Mouse (Mus musculus) cerebellum, adult 2 months (tissue): ENCODE measurements around the gene Wdr27. TPM values are rescaled to one million over a fixed set of nuclear protein-coding genes. Genes with fewer than 3 reads are reported as not detected.
"Not testable (repeated sequence)": the region's sequence is repeated elsewhere in the genome, so short reads cannot be mapped to it uniquely, and the experiment has no call there.

Experiments
- DNase-seq, 2 experiments: peaks; one replicate each; pipeline ENCODE4 v3.0.0; 2021
- H3K27ac ChIP-seq: fragments of 200-500 bp; 2 replicates; pipeline ENCODE4 v1.5.1; 2012; ENCODE audit warnings: low read length, control low read depth, inconsistent platforms; ENCODE audit not compliant: insufficient read depth
- H3K27me3 ChIP-seq: fragments of 200-500 bp; 2 replicates; pipeline ENCODE4 v1.6.1; 2012; ENCODE audit warnings: inconsistent platforms, mild to moderate bottlenecking, low read length, moderate library complexity; ENCODE audit not compliant: control insufficient read depth, insufficient read depth
- H3K4me1 ChIP-seq: fragments of 200-500 bp; 2 replicates; pipeline ENCODE4 v1.6.1; 2011; ENCODE audit warnings: low read length; ENCODE audit not compliant: control insufficient read depth, insufficient read depth
- H3K4me3 ChIP-seq: fragments of 200-500 bp; replicated peaks from 2 replicates; pipeline ENCODE3; 2011; ENCODE audit warnings: mild to moderate bottlenecking, low read depth, low read length, control low read depth; ENCODE audit not compliant: insufficient read depth
- CTCF ChIP-seq: fragments of 200-500 bp; IDR thresholded peaks from 2 replicates; pipeline ENCODE4 v1.5.1; 2011; ENCODE audit warnings: low read depth, mild to moderate bottlenecking, control low read depth, low read length, moderate library complexity, borderline replicate concordance; ENCODE audit not compliant: insufficient read depth
- POLR2A ChIP-seq: fragments of 200-500 bp; IDR thresholded peaks from 2 replicates; pipeline ENCODE4 v1.6.1; 2011; ENCODE audit warnings: low read length, control low read depth, borderline replicate concordance; ENCODE audit not compliant: insufficient read depth
- WGBS: fragments of 180-500 bp; shearing (Covaris S2); methylation state at CpG from one replicate; pipeline ENCODE4 v1.1.7; 2018; 5-methylcytosine and 5-hydroxymethylcytosine counted together
- polyA plus RNA-seq: library from polyadenylated mRNA; depleted of rRNA; stranded (reverse); fragments of >200 nt; gene quantifications from 2 replicates; pipeline ENCODE4 v1.2.3, GENCODE M21; 2012

The Wdr27 gene
- polyA plus RNA-seq, 1 experiment, result 4.0 TPM

DNA sequence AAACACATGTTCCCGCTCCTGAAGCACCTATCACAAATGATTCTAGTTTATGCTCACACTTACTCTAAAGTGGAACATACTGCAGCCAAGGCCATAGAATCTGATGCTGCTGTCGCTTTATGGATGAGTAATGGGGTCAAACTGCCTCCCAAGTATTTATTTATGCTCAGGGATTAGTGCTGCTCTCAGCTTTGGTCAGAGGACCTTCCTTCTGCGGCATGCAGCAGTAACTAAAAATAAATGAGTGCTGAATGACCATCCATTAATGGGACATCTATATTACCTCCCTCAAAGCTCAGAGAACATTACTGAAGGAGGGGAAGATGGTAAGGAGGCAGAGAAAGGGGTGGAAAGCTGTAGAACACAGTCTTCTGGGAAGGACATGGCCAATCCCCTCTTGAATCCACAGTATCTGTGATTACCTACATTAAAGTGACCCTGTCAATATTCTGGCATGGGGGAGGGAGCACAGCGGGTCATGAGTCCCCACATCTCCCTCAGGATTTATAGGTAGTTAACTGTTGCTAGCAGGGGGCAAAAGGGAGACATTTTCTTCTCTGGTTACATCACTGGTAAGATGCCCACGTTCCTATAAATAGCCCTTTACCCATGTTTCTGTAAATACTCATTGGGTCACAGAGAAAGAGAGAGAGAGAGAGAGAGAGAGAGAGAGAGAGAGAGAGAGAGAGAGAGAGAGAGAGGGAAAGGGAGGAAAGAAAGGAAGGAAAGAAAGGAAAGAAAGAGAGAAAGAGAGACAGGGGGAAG lies 6.9 kb downstream of the Wdr27 start:
- DNase-seq, result no peak
- Histone ChIP-seq H3K4me3 (no peak overlapping the region), H3K4me1 (no peaks in the 10 kb centered on the region), H3K27ac (no peak overlapping the region), H3K27me3 (no peaks in the 10 kb centered on the region)
- TF ChIP-seq CTCF (no peak), POLR2A (no peak)
- 70% methylated on average over 5 of the region's 5 CpGs for WGBS

DNA sequence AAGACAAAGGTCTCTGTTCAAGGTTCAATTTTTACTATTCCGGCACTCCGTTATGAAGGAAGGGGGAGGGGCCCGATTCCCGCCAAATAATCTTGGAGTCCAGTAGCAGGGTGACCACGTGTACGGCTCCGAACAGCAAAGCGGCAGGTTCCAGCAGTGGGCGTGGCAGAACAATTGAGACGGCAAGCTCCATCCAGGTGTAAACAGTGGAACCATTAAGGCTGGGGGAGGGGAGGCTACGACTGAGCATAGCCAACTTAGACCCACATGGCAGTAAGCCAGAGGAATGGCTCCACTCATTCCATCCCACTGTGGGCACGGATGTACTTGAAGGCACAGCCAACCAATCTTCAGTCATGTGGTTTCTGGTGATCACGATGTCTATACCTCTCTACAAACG lies 7.7 kb downstream of the Wdr27 start:
- DNase-seq, H3K4me1 ChIP-seq, H3K27ac ChIP-seq, H3K4me3 ChIP-seq, H3K27me3 ChIP-seq: not testable (repeated sequence)
- 80% methylated on average over 14 of the region's 14 CpGs for WGBS

DNA sequence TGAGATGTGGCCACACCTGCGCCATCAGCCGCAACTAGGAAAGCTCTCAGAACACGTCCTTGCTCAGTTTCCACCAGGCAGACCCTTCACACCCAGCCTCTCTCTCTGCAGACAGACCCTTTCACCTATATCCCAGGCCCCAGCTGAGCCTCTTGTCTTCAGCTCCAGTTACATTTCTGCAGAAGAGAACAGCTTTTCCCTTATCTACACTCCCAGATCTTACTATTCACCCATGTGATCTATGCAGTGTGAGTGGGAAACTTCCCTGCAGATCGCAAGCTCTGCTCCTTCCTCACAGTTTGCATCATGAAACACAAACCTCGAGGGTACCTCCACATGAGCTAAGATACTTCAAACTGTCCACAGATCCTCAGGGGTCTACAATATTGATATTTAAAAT lies 11.5 kb downstream of the Wdr27 start:
- TF ChIP-seq POLR2A, result no peak
- TF ChIP-seq CTCF, result no peak
- WGBS, result 85% methylated on average over 5 of the region's 5 CpGs

DNA sequence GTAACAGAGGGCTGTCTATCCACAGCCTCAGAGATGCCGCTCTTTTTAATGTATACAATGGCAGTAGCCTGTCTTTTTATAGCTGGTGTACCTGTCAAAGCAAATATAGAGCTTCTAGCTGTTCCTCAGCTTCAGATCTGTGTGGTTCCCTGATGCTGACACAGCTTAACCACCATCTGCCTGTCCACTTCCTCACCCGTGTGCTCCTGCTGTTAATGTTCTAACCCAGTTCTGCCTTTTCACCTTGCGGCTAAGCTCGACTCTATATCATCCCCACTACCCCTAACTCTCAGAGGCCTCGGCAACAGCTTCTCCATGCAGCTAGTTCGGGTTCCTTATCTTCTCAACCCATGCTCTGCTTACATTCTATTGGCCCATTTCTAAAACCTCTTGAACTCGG lies 12.3 kb downstream of the Wdr27 start:
- 86% methylated on average over 7 of the region's 7 CpGs for WGBS
- Histone ChIP-seq H3K27me3 (no peaks in the 10 kb centered on the region), H3K27ac (no peak overlapping the region), H3K4me1 (no peaks in the 10 kb centered on the region), H3K4me3 (no peak overlapping the region)
- no peak for DNase-seq
- TF ChIP-seq CTCF (no peak), POLR2A (no peak)

More for the DNA sequence above, 11.5 kb downstream of the Wdr27 start:
- Histone ChIP-seq H3K4me1 (no peaks in the 10 kb centered on the region), H3K27ac (no peak overlapping the region), H3K27me3 (no peaks in the 10 kb centered on the region), H3K4me3 (no peak overlapping the region)
- no peak for DNase-seq

DNA sequence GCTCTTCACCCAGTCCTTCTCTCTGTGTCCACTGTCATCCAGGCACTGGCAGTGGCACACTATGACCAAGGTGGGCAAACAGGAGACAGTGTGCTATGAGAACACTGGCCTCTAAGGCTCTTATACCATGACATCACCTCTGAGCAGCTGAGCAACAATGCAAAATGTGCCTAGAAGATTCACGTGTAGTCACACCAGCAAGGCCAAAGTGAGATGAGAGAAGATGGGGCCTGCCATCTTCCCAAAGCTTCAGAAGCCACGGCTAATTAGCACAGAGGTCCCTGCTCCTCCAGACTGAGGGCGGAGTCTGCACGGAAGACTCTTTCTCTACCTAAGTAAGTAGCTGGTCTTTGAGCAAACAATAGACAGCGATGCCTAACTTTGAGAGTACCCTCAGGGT lies 14.3 kb downstream of the Wdr27 start:
- TF ChIP-seq CTCF, result no peak
- TF ChIP-seq POLR2A, result no peak
- 75% methylated on average over 5 of the region's 5 CpGs for WGBS

DNA sequence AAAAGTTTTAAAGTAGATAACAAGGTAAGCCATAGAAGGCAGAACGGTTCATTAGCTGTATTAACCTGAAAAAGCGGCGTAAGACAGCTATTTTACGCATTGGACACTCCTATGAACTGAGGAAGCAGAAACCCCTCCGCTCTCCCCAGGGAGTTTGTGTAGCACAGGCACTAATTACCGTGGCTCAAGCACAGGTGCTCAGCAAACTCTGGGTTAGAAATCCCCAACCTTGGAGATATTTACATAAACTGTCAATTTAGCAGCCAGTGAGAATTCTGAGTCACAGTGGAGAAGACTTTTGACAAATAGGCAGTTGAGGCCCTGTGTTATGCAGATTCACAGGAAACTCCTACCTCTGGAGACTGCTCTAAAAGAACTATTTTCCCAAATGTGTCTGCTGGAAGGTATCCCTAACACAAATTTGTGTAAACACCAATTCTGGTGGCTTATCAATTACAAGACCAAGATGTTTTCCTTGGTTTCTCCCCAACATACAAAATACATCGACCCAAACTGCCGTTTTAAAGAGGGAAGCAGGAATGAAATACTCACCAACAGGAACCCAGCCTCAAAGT lies 15.2 kb downstream of the Wdr27 start:
- Histone ChIP-seq H3K27me3 (no peaks in the 10 kb centered on the region), H3K4me3 (no peak overlapping the region), H3K4me1 (no peaks in the 10 kb centered on the region), H3K27ac (no peak overlapping the region)
- WGBS, result 84% methylated on average over 8 of the region's 8 CpGs
- no peak for DNase-seq
- TF ChIP-seq CTCF, result no peak
- TF ChIP-seq POLR2A, result no peak

More for the DNA sequence above, 14.3 kb downstream of the Wdr27 start:
- Histone ChIP-seq H3K4me3 (no peak overlapping the region), H3K4me1 (no peaks in the 10 kb centered on the region), H3K27me3 (no peaks in the 10 kb centered on the region), H3K27ac (no peak overlapping the region)
- DNase-seq, result no peak

DNA sequence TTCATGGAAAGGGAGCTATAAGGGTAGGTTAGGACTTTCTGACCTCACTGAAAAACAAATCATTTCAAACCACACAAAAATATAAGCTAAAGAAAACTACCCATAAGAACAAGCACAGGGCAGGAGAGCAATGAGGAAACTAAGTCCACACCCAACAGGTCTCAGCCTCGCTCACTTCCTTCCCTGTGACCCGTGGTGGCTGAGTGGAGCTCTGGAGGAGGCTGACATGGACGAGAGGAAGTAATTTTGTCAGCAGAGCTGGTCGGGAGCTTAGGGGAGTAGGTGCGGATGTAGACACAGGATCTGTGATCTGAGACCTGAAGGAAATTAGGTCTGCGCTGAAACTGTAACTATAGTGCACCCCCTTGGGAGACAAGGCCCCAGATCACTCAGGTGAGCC lies 21.4 kb downstream of the Wdr27 start:
- H3K4me1 ChIP-seq, result no peaks in the 10 kb centered on the region
- no peak for TF ChIP-seq CTCF
- no peak for TF ChIP-seq POLR2A
- WGBS, result 73% methylated on average over 6 of the region's 6 CpGs
- no peaks in the 10 kb centered on the region for H3K27me3 ChIP-seq
- H3K4me3 ChIP-seq, result no peak overlapping the region
- H3K27ac ChIP-seq, result no peak overlapping the region
- DNase-seq, result no peak

DNA sequence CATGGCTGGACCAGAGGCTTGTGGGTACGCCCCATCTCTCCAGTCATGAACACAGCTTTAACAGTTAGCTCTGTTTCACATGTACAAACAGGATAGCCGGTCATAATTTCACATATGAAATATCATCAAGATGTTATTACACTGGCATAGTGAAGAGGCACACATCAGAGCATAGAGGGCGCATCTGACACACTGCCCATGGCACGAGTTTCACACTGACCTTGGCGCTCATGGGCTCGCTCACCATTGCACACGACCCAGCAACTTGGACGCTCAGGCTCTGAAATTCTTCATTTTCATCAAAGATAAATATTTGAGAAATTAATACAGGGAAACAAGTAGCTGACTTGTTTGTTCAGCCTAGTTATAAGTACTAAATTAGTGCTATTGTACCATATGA lies 25.1 kb downstream of the Wdr27 start:
- no peak for DNase-seq
- Histone ChIP-seq H3K27ac (no peak overlapping the region), H3K27me3 (no peaks in the 10 kb centered on the region), H3K4me1 (no peaks in the 10 kb centered on the region), H3K4me3 (no peak overlapping the region)
- TF ChIP-seq CTCF (no peak), POLR2A (no peak)
- 75% methylated on average over 8 of the region's 8 CpGs for WGBS
